Mouse (Mus musculus) kidney, postnatal 4 days (tissue): ENCODE measurements around the gene Acvrl1.
A peak's percentile ranks its signal among the peaks of the same experiment; 100 is the strongest.

ENCODE experiments used
- DNase-seq, 2 experiments: peaks; one replicate each; pipeline ENCODE4 v3.0.0; 2021; ENCODE audit warnings: mixed read lengths in 2 of 2

The Acvrl1 gene

DNA sequence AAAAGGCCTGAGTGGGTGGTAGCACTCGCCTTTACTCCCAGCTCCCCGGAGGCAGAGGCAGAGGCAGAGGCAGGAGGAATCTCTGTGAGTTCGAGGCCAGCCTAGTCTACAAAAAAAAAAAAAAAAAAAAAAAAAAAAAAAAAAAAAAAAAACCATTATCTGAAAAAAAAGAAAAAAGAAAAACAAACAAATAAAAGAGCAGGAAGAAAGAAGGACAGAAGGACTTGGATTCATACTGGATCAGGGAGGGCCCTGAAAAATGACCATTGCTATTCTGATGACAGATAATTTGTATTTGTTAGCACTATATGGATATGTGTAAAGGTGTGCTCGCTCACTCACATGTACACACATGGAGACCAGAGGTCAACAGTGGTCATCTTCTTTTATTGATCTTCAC lies 43.0 kb downstream of the Acvrl1 start:
- no peak for DNase-seq

DNA sequence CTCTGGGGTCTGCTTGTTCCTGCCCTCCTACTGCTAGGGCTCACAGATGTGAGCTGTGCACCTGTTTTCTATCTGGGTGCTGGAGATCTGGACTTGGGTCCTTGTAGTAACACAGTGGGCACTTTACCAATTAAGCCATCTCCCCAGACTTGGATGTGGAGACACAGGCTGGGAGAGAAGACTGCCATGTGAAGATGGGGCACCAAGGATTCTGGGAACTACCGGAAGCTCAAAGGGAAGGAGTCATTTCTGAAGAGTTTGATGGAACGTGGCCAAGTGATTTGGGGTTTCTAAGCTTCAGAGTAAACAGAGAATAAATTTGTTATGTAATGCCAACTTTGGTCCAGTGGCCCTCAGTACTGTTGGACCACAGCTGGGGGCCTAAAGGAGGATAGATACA lies 43.7 kb downstream of the Acvrl1 start:
- no peak for DNase-seq

DNA sequence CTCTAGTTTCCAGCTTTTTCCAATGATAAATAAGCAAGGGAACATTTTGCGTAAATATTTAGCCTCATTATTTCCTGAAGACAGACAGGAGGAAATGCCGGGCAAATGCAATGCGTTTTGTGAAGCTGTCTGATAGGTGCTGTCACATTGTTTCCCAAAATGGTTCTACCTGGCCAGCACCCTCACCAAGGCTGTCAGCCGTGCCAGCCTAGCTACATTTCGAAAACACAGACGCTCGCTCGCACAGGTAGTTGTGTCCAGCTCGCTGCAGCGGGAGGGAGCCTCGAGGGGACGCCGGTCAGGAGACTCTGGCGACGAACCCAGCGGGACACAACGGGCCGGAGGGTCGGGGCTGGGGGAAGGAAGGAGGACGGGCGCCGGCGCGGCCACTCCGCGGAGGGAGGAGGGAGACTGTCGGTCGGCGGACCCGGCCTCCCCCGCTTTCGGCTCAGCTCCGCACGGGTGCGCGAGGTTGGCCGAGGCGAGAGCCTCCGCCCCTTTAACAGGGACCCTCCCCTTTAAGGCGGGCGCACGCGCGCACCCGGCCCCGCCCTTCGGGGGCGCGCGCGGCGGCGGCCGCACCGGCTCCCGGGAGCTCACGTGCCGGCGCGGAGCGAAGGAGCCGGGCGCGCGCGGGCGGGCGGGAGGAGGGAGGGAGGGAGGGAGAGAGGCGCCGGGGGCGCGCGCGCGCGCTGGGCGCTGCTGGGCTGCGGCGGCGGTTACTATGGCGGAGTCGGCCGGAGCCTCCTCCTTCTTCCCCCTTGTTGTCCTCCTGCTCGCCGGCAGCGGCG lies 45.3 kb downstream of the Acvrl1 start, which contains the start of gene Acvr1b:
Gene Acvr1b, plus strand, starts transcription at position 647 of the 791 bp plus-strand sequence.
- DNase-seq, result peak; percentile 89 to 94

DNA sequence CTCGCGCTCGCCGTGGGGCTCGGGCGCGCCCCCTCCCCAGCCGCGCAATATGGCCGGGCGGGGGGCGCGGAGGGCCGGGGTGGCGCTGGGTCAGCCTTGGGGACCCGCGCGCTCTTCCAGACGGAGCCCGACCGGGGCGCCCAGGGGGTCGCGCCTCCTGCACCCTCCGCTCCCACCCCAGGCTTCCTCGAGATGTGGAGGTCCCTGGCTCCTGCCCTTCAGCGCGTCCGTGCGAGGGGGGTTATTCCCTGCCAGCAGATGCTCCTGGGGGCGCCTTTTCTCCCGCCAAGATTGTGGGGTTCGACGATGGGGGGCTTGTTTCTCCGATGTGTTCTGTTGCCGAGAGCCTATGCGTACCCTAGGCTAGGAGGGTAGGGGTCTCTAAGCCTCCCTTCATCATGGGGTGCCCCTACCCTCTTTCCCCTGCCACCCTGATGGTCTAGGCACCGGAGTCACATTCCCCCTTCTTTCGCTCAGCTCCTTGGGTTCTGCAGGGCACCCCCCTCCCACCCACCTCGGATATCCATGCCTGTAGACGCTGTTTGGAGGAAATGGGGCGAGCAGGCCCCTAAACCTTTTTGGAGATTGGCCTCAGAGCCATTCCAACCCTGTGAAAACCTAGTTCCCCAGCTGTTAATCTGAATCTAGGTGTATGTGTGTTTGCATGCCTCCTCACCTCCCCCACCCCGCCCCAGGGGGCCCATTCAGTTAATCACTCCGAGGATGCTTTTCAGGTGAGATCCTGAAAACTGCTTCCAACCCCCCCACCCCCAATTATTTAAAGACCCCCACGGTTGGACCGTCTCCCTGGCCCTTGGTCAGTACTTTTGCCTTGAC lies 46.2 kb downstream of the Acvrl1 start:
- peak; percentile 41 to 58 for DNase-seq

DNA sequence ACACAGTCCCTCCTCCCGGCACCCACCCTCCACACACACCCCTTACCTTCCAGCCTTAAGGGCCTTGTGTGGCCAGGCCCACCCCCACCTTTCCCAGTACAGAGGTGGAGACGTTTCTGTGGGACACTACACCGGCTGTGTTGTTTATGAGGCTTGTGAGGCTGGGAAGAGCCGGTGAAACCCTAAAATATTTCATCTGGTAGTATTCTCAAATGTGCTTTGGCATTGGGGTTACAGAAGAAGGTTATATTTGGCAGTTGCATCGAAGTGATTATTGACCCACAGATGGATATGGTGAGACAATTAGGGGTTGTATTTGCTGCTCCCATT lies 46.8 kb downstream of the Acvrl1 start:
- DNase-seq, result no peak

DNA sequence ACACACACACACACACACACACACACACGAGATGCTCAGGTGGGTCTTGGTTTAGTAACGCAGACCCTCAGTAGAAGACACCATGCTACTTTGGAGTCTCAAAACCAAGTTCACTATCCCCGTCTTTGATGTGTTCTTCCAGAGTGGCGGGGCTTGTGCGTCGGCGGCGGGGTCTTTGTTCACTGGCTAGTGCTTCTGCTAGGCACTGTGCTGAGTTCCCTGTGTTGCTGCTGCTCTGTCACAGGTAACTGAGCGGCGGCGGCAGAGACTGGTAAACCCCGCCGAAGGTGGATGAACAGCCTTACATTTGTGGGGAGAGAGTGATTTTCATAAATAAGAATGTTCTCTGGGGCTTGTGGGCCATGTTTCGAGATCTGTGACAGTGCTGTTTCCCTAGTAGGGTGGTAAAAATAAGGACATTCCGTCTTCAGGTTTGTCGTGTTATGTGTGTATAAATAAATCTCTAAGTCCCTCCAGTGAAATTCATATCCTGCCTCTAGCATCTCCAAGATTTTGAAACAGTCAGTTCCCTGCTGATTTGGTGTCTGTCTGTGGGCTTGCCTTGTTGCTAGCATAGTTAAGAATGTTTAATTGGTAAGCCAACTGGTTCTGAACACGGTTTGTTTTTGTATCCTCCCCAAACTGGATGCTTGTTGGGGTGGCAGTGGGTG lies 47.4 kb downstream of the Acvrl1 start:
- DNase-seq, result peak in 1 of 2 experiments; percentile 49

DNA sequence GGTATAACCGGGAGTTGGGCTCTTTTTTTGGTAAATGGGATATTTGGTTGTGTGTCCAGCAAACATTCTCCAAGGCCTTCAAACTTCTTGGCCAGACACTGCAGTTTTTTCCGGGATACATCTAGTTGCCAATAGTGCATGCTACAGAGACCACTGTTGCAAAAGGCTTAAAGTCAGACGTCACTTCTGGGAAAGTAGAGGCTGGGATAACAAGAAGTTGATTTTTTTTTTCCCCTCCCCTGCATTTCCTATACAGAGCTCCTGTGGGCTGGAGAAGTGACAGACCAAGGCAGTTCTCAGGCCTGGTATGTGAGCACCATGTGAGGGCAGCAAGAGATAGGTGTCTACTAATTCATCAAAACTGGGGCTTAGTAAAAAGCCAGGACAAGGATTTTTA lies 48.0 kb downstream of the Acvrl1 start:
- DNase-seq, result no peak

DNA sequence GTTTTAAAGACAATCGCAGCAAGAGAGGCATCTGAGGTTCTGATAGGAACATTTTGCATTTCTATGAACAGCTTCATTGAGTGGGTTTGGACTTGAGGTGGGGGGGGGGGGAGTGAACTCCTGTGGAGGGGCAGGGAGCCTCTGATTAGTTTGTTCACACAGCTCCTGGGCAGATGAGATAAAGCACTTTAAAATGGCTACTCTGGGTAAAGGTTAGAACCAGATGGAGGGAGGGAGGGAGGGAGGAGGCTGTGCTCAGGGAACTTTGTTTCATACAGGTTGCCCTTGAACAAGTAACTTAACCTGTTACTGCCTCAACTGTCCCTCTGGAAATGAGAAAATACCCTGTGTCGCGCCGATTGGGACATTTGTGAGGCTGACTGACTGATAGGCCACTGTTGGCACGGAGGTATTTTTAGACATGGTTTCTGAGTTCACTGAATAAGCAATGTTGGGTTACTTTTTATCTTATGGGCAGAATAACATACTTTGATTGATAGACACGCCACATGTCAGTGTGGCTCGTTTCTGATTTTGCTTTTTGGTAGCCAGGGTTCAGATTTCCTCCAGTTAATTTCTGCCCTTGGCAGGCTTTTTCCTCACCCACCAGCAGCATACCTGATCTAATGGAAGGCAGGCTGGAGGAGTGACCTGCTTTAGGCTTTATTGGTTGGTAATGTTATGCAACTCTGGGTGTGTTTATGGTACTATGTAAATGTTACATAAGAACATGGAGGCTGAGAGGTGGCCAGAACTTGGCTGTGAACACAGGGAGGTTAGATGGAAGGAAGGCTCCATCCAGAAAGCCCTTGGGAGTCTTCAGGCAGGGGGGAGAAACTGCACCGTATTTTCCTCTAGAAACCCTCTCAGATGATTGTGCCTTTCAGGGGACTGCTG lies 48.7 kb downstream of the Acvrl1 start:
- no peak for DNase-seq

DNA sequence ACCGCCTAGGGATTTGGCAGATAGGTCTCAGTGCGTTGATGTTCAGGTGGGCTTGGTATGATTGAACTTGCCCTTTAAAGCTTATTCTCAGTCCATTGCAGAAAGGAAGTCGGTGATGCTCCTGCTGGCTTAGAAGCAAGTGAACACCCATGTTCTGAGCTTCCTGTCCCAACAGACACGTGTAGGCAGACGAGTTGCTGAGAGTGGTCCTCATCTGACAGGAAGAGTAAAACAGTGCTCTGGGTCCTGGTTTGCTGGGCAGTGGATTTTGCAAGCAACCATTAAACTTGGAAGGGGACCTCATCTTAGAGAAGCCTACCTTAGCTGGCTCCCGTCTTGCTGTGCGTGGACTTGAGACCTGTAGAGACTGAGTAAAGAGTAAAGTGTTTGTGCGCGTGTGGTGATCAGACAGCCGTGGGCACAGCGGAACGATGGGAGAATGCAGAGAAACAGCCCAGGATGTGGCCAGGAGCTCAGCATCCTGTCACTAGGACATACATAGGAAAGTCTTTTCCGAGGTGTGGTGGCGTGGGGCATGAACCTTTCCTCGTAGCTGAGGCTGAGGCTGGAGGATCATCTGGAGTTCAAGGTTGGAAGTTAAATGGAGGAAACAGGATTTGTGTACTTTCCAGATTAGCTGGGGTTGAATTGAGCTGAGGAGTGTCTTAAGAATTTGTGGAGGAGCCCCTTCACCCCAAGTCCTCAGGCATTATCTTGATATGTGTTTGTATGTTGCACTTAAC lies 52.2 kb downstream of the Acvrl1 start:
- DNase-seq, result no peak

DNA sequence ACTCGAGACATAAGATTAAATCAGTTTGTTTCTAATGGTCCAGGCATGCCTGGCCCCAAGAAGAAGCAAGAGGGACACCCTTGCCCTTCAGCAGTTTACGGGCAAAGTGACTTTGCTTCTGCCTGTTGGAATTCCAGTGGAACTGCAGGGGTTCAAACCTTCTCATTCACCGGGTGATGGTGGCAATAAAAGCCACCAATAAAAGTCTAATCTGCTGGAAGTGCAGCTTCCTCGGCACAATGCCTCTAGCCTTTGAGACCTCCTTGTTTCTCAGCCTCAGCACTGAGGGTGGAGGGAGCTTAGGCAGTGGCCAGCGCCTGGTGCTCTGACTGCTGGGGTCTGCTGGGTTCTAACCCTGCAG lies 52.8 kb downstream of the Acvrl1 start:
- no peak for DNase-seq

DNA sequence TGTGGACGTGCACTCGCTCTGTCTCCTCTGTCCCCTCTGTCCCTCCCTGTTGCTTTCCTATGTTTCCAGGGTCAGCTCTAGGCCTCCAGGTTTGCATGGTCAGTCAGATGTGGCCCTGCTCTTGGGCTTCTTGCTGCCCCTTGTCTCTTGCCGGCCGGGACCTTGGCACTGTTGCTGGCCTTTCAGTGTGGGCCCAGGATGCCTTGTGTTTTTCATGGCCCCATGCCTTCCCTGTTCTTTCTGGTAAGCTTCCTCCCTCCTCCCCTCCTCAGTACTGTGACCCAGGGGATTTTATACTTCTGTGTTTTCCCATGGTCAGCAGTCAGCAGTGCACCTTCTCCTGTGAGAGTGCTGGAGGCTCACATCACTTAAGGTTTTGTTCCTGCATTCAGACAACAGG lies 53.2 kb downstream of the Acvrl1 start:
- peak in 1 of 2 experiments; percentile 54 for DNase-seq

DNA sequence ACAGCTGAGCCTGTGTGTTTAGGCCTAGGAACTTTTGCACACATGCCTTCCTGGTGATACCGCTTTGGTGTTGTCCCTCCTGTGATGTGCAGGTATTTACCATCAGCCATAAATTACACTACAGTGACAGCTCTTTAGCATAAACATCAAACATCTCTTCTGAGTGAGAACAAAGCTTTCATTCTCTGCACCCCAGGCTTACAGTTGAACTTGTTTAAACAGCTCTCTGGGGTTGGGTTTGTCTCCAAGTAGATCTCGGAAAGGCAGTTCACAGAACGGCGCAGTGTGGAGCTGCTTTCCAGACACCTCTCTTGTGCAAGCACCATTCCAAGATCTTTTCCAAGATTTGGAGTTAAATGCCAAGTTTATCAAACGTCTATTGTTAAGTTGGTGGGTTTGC lies 54.4 kb downstream of the Acvrl1 start:
- DNase-seq, result no peak

DNA sequence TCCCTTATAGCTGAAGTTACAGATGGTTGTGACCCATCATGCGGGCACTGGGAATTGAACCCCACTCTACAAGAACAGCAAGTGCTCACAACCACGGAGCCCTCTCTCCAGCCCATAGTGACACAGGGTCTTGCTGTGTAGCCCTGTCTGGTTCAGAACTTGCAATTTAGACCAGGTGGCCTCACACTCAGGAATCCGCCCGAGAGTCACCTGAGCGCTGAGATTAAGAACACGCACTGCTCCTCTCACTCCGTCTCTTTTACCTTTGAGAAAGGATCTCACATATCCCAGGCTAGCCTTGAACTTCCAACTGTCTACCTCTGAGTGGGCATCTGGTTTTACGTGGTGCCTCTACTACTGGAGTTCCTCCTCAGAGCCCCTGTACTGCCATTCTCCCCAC lies 56.0 kb downstream of the Acvrl1 start:
- no peak for DNase-seq

DNA sequence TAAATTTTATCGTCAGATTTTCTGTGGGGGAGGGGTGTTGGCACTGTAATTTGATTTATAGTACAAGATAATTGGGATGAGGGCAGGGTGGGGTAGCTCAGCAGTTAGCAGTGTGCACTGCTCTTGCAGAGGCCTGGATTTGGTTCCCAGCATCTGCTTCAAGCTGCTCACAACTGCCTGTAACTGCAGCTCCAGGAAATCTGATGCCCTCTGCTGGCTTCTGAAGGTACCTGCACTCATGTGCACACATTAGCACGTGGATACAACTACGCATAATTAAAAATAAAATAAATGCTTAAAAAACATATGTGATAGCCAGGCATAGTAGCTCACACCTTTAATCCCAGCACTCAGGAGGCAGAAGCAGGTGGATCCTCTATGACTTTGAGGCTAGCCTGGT lies 57.2 kb downstream of the Acvrl1 start:
- no peak for DNase-seq

DNA sequence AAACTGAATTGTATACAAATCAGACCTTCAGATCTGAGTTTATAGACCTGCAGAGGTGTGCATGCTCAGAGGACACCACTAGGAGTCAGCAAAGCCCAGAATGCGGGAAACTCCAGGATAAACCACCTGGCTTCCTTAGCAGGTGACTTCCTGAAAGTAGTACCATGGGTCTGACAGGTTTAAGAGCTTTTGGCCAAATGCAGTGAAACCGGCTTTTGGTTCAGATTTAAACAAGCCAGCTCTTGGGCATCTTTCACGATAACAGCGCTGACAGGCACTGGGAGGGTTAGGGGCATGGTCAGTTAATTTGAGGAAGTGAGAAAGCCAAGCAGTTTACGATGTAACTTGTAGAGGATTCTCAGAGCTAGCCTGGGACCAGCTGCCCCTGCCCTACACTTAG lies 59.6 kb downstream of the Acvrl1 start:
- DNase-seq, result peak; percentile 40 to 63

DNA sequence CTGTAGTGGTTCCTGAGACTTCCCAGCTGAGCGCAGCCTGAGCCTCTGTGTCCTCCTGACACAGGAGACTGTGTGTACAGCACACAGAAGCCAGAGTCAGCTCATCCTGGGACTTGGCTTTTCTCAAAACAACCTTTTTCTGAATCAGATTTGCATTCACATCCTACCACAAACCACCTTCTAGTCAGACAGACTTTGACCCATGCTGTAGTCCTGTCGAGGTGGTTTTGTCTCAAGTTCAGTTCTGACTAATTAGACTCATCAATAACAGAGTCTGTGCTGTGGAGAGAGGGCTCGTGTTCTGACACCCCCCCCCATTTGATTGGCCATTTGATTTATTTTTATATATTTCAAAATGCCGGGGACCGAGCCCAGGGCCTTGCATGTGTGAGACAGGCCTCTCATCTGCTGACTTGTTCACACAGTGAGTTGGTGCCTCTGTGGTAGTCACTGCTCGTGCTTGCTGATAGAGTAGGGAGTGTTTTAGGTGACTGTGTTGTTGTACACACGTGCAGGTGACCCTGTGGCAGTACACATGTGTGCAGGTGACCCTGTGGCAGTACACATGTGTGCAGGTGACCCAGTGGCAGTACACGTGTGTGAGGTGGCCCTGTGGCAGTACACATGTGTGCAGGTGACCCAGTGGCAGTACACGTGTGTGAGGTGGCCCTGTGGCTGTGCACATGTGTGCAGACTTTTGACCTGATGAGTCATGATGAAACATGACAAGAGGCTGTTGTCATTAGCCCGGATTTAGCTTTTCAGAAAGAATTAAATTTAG lies 61.8 kb downstream of the Acvrl1 start:
- DNase-seq, result no peak

DNA sequence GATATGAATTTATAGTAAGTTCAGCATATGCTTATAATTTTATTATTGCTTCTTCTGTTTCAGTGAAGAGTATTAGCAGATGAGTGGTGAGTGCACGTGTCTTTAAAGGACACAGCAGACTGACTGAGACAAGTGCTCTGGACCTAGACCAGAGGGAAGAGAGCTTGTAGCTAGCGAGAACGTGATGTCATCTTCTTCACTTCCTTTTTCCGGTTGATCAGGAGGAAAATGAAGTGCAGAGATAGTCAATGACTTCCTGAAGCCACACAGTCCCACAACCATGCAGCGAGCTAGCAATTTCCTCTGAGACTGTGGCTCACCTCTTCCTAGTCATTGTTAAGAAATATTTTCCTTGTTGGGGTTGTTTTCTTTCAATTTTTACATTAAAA lies 62.4 kb downstream of the Acvrl1 start:
- no peak for DNase-seq

DNA sequence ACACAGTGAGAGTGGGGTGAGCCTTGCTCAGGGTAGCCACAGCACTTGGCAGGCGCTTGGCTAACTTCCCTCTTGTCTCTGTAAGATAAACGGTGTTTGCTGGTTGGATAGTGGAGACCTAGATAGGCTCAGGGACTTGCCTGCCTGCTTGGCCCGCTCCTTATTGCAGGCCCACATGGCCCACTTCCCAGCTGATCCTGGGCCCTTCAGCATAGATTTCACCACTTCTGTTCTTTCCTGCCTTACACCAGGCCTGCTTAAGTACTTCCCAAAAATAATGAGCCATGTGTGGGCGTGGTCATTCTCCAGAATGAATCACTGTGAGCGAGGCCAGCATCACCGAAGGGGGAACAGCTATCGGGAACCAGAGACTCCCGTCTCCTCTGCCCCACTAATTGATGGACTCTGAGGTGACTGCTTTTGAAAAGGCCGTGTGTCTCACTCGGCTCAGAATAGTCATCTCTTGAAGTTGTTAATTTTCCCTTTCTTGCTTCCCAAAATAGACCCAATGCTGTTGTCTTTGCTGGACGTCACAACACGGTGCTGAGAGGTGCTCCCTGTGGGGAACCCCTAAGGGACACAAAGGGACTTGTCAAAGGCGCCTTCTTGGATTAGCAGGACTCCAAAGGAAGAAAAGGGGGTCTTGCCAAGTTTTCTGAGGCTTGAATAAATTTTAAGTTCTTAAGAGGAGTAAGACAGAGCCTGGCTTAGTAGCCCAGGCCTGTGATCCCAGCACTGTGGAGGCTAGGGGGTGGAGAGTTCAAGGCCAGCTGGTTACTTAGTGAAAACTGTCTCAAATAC lies 63.3 kb downstream of the Acvrl1 start:
- peak in 1 of 2 experiments; percentile 54 for DNase-seq

DNA sequence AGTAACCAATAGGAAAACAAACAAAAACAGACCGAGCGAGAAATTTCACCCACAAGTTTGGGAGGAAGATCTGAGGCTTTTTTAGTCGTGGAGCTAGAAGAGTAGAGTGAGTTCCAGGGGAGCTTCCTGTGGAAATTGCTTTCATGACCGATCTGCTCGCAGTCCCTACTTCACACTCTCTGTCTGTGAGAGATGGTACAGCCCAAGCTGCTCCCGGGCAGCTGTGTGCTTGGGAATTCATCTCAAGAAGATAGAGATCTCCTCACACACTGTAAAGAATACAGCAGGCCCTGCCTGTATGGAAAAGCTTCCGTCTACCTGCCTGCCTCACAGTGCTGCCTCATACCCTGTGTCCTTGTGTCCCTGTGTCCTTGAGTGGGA lies 63.9 kb downstream of the Acvrl1 start:
- DNase-seq, result no peak

DNA sequence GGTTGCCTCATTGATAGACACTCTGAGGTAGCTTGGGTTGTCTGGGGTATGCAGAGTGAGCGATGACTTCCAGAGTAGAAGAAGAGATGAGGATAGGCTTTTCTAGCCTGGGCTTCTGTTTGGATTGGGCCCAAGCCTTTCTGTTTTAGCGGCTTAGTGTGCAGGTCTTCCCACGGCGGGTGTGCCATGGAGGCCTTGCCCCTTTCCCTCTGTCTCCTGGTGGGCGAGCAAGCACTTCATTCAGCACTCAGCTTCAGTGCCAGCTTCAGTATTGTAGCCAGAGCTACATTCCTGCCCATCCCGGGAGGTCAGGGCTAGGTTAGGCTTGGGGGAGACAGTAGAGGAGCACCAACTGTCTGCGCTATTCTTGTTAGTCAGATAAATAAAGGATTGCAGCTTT lies 64.3 kb downstream of the Acvrl1 start:
- DNase-seq, result no peak
